Mouse (Mus musculus): ENCODE data around the gene Rbbp7. TPM values are rescaled to one million over a fixed set of nuclear protein-coding genes. Genes with fewer than 3 reads are reported as not detected.

Gene Rbbp7
- 281 and 291 TPM in 2 replicates for polyA plus RNA-seq (2016; fragmentation: Nextera tagmentation; extraction: Ambion mirVana)

DNA sequence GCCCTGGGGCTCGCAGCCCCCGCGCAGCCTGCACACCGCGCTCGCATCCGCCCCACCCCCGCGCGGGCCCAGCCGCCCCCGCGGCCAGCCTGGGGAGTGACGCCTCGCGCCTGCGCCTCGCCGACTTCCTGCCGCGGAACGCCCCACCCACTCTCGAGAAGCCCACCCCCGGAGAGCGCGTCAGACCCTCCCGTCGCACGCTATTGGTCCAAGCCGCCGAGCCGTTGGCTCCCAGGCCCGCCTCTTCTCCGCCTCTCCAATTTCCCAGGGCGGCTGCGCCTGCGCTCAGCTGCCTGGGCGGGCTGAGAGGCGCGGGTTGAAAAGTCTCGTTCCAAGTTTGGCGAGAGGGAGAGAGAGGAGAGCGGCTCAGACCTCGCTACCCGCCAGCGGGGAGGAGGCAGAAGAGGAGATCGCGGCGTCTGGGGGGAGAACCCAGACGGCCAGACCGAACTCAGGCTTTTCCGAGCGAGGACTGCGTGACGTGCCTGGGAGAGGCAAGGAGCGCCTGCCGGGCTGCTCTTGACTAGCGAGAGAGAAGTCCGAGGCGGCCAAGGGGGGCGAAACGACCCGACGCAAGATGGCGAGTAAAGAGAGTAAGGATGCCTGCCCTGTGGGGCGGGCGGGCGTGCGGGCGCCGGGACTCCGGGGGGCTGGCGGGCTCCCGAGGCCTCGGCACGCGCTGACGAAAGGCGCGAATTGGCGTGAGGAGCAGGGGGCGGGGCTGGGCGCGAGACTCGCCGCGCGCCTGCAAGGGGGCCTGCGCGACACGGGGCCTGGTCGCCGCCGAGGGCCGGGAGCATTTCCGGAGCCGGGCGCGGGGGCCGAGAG lies at the start of gene Rbbp7:
TSS of gene Rbbp7 (plus strand) at position 288 of the 828 bp plus-strand sequence.
- peaks cover 7% of the 10 kb centered on the region; the same call in 1 of the 2 replicates for H3K4me1 ChIP-seq
- ATAC-seq (ENCODE audit: low FRiP score), result peak; percentile 97
- no peaks in the 10 kb centered on the region for H3K9me3 ChIP-seq
- H3K27me3 ChIP-seq, result no peaks in the 10 kb centered on the region
- H3K27ac ChIP-seq, result peak within 1 kb of the TSS; percentile 94
- 32% methylated on average over 59 of the region's 100 CpGs for WGBS
- peak within 1 kb of the TSS; percentile 66 for H3K4me3 ChIP-seq (replicated peaks)
- peak within 1 kb of the TSS; percentile 63 for H3K4me2 ChIP-seq
- H3K36me3 ChIP-seq (replicated peaks), result peaks cover 10% of the 10 kb centered on the region; the same call in 1 of the 2 replicates
- peak within 1 kb of the TSS; percentile 74 for H3K9ac ChIP-seq

DNA sequence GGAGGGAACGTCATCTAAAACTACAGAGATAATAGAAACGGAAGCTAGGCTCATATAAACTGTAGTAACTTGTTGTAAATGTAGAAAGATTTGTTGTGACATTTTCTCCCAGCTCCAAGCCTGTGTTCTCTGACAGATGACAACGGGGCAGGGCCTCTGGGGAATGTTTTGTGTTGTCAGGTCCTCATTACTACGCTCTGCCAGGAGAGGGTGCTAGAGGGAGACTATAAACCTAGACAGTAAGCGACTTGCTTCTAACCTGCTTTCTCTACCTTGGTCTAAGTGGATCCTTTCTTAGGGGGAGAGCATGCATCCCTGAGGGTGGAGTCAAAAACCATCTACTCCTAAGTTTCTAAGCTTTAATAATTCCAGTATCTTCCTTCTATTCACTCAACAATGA lies 42.4 kb upstream of the Rbbp7 start:
- Histone ChIP-seq H3K9ac (no peak overlapping the region), H3K27ac (no peak overlapping the region), H3K36me3 (replicated peaks) (no peaks in the 10 kb centered on the region), H3K4me2 (no peak overlapping the region), H3K9me3 (no peaks in the 10 kb centered on the region), H3K27me3 (no peaks in the 10 kb centered on the region), H3K4me3 (replicated peaks) (no peak overlapping the region), H3K4me1 (no peaks in the 10 kb centered on the region)
- WGBS, result 31% methylated on average over 5 of the region's 5 CpGs
- no peak for ATAC-seq (ENCODE audit: low FRiP score)

DNA sequence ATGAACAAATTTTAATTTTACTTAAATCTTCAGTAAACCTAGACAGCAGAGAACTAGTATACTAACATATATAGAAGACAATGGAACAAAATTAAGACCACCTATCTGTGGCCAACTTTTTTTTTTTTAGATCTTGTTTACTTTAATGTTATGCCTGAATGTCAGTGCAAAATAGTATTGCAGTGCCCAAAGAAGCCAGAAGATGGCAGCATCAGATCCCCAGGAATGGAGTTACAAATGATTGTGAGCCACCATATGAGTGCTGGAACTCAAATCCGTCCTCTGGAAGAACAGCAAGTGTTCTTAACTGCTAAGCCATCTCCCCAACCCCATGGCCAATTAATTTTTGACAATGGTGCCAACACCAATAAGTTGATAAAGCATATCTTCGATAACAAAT lies 40.6 kb upstream of the Rbbp7 start:
- H3K36me3 ChIP-seq (replicated peaks), result no peaks in the 10 kb centered on the region
- H3K9ac ChIP-seq, result no peak overlapping the region
- H3K4me2 ChIP-seq, result no peak overlapping the region
- no peak overlapping the region for H3K4me3 ChIP-seq (replicated peaks)
- 39% methylated on average over 2 of the region's 2 CpGs for WGBS
- no peak overlapping the region for H3K27ac ChIP-seq
- no peak for ATAC-seq (ENCODE audit: low FRiP score)
- H3K27me3 ChIP-seq, result no peaks in the 10 kb centered on the region
- no peaks in the 10 kb centered on the region for H3K4me1 ChIP-seq
- no peaks in the 10 kb centered on the region for H3K9me3 ChIP-seq

- WGBS, result 22% methylated on average over 13 of the region's 13 CpGs
These were observed 32.8 kb upstream of the Rbbp7 start for GRCm38 (mm10) chrX:162727367-162727777.

GRCm38 (mm10) chrX:162727795-162728194 lies 32.4 kb upstream of the Rbbp7 start:
- Histone ChIP-seq H3K9me3 (no peaks in the 10 kb centered on the region), H3K4me1 (no peaks in the 10 kb centered on the region; the same call in 1 of the 2 replicates), H3K4me2 (no peak overlapping the region; the same call in 1 of the 2 replicates), H3K36me3 (replicated peaks) (no peaks in the 10 kb centered on the region), H3K27me3 (peaks cover 12% of the 10 kb centered on the region), H3K9ac (no peak overlapping the region), H3K4me3 (replicated peaks) (no peak overlapping the region), H3K27ac (no peak overlapping the region)
- ATAC-seq (ENCODE audit: low FRiP score), result no peak
- 24% methylated on average over 9 of the region's 9 CpGs for WGBS

More at GRCm38 (mm10) chrX:162727367-162727777, 32.8 kb upstream of the Rbbp7 start:
- Histone ChIP-seq H3K4me1 (no peaks in the 10 kb centered on the region; the same call in 1 of the 2 replicates), H3K9ac (no peak overlapping the region), H3K4me2 (no peak overlapping the region; the same call in 1 of the 2 replicates), H3K27me3 (peaks cover 12% of the 10 kb centered on the region), H3K4me3 (replicated peaks) (no peak overlapping the region), H3K36me3 (replicated peaks) (no peaks in the 10 kb centered on the region), H3K9me3 (no peaks in the 10 kb centered on the region), H3K27ac (no peak overlapping the region)
- peak; percentile 39; the same call in 1 of the 2 replicates for ATAC-seq (ENCODE audit: low FRiP score)

DNA sequence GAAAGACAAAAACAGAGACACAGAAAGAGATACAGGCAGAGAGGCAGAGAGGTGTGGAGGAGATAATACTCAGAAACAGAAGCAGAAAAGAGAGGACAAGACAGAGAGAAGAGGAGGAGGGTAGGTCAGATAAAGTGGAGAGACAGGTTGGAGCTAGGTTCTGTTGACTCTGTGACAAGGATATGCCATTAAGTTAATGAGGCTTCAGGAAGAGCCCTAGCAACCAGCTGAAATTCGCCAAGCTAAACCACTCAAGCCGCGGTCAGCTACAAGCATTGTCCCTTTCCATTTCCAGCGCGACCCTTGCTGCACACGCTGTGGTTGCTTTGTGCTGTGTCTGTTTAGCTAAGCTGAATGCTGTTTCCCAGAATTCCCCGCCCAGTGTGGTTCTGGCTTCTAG lies 32.0 kb upstream of the Rbbp7 start:
- no peak overlapping the region for H3K27ac ChIP-seq
- no peak; the same call in 1 of the 2 replicates for ATAC-seq (ENCODE audit: low FRiP score)
- H3K4me1 ChIP-seq, result no peaks in the 10 kb centered on the region; the same call in 1 of the 2 replicates
- no peak overlapping the region for H3K4me3 ChIP-seq (replicated peaks)
- no peak overlapping the region for H3K4me2 ChIP-seq
- peaks cover 12% of the 10 kb centered on the region for H3K27me3 ChIP-seq
- 40% methylated on average over 7 of the region's 7 CpGs for WGBS
- no peaks in the 10 kb centered on the region for H3K36me3 ChIP-seq (replicated peaks)
- H3K9ac ChIP-seq, result no peak overlapping the region
- no peaks in the 10 kb centered on the region for H3K9me3 ChIP-seq

GRCm38 (mm10) chrX:162730031-162730430 lies 30.2 kb upstream of the Rbbp7 start:
- WGBS, result 87% methylated on average over 4 of the region's 4 CpGs
- Histone ChIP-seq H3K9me3 (no peaks in the 10 kb centered on the region), H3K4me2 (no peak overlapping the region), H3K4me3 (replicated peaks) (no peak overlapping the region), H3K27ac (no peak overlapping the region), H3K9ac (no peak overlapping the region), H3K36me3 (replicated peaks) (no peaks in the 10 kb centered on the region), H3K27me3 (peaks cover 12% of the 10 kb centered on the region), H3K4me1 (no peaks in the 10 kb centered on the region; the same call in 1 of the 2 replicates)
- no peak for ATAC-seq (ENCODE audit: low FRiP score)

DNA sequence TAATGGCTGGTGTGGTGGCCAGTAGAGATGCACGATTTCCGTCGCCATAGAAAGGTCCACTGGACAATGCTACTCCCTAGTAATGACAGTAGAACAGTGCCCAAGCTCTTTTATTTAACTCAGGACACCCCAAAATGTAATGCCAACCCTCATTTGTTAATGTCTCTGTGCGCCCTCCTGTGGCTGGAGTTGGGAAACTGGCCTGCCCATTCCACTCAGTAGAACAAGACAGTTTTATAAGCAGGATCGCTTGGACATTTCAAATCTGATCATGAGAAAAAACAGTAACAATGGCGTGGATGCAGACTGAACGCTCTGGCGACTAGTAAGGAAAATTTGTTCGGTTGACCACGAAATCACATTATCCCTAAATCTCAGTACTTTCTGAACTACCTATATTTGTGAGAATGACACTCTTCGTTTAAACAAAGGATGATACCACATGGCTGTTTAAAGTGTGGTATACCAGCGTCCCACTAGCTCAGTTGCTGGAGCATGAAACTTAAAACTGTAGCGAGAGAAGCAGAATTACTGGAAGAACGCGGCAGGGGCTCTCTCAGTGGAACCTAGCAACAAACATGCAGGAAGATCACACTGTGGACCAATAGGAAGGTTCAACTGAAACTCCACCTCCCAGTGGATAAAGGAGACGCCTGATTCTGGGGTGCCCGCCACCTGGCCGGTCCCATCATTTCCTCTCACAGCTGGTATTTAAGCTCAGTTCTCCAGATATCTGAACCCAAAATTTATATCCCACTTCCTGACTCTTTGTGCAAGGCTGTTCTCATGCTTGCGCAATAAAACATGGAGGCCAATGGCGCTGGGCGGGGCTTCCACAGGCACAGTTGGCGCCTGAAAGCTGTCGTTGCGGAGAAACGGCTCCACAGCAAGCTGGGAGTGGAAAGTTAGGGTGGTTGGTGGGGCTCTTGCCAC lies 24.9 kb upstream of the Rbbp7 start:
- Histone ChIP-seq H3K36me3 (replicated peaks) (no peaks in the 10 kb centered on the region), H3K4me3 (replicated peaks) (peak overlapping the region; percentile 38), H3K4me1 (0 out of 2 replicates have a peak, but pooled peaks cover 5% of the 10 kb centered on the region), H3K4me2 (peak overlapping the region; percentile 51), H3K27me3 (no peaks in the 10 kb centered on the region), H3K27ac (peak overlapping the region; percentile 71), H3K9me3 (no peaks in the 10 kb centered on the region), H3K9ac (peak overlapping the region; percentile 44; the same call in 1 of the 2 replicates)
- ATAC-seq (ENCODE audit: low FRiP score), result peak; percentile 91
- 26% methylated on average over 25 of the region's 25 CpGs for WGBS

GRCm38 (mm10) chrX:162736140-162736659 lies 24.0 kb upstream of the Rbbp7 start:
- 0 out of 2 replicates have a peak overlapping the region, but pooled peaks have one; percentile 44 for H3K9ac ChIP-seq
- no peaks in the 10 kb centered on the region for H3K27me3 ChIP-seq
- H3K4me1 ChIP-seq, result 0 out of 2 replicates have a peak, but pooled peaks cover 5% of the 10 kb centered on the region
- no peaks in the 10 kb centered on the region for H3K36me3 ChIP-seq (replicated peaks)
- H3K27ac ChIP-seq, result peak overlapping the region; percentile 71; the same call in 1 of the 2 replicates
- peak overlapping the region; percentile 51 for H3K4me2 ChIP-seq
- H3K9me3 ChIP-seq, result no peaks in the 10 kb centered on the region
- peak; percentile 47; the same call in 1 of the 2 replicates for ATAC-seq (ENCODE audit: low FRiP score)
- 45% methylated on average over 9 of the region's 9 CpGs for WGBS
- H3K4me3 ChIP-seq (replicated peaks), result peak overlapping the region; percentile 38; the same call in 1 of the 2 replicates

DNA sequence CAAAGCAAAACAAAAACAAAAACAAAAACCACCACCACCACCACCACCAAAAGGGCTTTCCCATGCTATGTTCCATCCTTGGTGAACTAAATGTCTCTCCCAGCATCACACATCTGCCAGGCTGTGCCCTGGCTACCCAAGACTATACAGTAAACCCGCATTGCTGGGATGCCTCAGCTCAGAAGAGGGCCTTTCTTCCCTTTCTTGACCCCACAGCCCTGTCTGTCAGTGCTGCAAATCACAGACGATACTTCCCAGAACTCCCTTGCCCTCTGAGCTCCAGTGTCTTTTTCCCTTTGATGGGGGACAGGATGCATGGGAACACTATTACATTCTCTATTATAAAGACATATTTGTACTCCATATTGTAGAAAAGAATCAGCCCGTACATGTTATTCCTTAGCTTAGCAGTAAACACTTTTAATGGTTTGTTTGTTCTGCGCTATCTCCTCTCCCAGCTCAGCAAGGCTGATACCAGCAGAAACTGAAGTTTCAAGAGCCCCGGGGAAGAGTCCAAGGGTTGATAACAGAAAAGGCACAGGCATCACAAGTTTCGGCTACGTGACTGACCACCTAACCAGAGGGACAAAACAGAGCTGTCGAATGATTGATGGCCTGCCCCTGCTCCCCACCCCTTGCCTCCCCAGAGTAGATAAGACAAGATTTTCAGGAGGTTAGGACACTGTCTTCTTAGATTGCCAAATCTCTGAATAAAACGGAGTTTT lies 11.3 kb upstream of the Rbbp7 start:
- no peak for ATAC-seq (ENCODE audit: low FRiP score)
- Histone ChIP-seq H3K27ac (no peak overlapping the region), H3K9ac (no peak overlapping the region), H3K4me1 (no peaks in the 10 kb centered on the region), H3K36me3 (replicated peaks) (no peaks in the 10 kb centered on the region), H3K4me3 (replicated peaks) (no peak overlapping the region), H3K4me2 (no peak overlapping the region), H3K9me3 (no peaks in the 10 kb centered on the region), H3K27me3 (no peaks in the 10 kb centered on the region; the same call in 1 of the 2 replicates)
- 56% methylated on average over 9 of the region's 9 CpGs for WGBS

DNA sequence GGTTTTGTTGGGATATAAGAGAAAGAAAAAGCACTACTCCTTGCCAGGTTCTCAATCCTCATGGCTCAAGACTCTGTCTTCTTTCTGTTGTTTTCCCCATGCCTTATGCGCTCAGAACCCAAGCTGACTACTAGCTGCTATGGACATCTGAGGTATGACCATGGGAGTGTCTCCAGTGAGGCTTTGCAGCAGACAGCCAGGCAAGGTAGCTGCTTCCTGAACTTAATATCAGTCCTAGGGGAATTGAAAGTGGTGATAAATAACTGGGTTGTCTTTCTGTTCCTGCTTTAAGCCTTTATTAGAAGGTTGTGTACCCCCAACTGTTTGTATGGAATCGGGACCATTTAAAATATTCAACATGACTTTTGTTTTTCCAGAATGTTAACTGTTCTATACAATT lies 7.8 kb upstream of the Rbbp7 start:
- Histone ChIP-seq H3K27ac (no peak overlapping the region), H3K9me3 (no peaks in the 10 kb centered on the region), H3K4me1 (no peaks in the 10 kb centered on the region), H3K27me3 (no peaks in the 10 kb centered on the region; the same call in 1 of the 2 replicates), H3K36me3 (replicated peaks) (no peaks in the 10 kb centered on the region), H3K4me3 (replicated peaks) (no peak overlapping the region), H3K4me2 (no peak overlapping the region), H3K9ac (no peak overlapping the region)
- WGBS, result 96% methylated on average over 2 of the region's 2 CpGs
- no peak for ATAC-seq (ENCODE audit: low FRiP score)

All from forebrain, embryonic 12.5 days (tissue).